Mouse (Mus musculus) MEL (cell line): ENCODE data around the gene Bdh1.

Experiments
- CTCF ChIP-seq, 3 experiments: IDR thresholded peaks in 2 of 3; conservative IDR thresholded peaks in 1 of 3; 2 replicates each; pipeline ENCODE4 v1.5.1; 2011 to 2012; ENCODE audit warnings: low read length in 3 of 3, low read depth in 2 of 3, mild to moderate bottlenecking in 2 of 3, improper control_type of control experiment in 1 of 3, inconsistent platforms in 1 of 3, mixed read lengths in 1 of 3, moderate library complexity in 1 of 3; ENCODE audit not compliant: control insufficient read depth in 1 of 3, insufficient read depth in 1 of 3, poor library complexity in 1 of 3, severe bottlenecking in 1 of 3
- GATA1 ChIP-seq: IDR thresholded peaks from 2 replicates; pipeline ENCODE4 v1.6.1; 2011; ENCODE audit warnings: low read depth, low read length, improper control_type of control experiment
- MXI1 ChIP-seq: IDR thresholded peaks from 2 replicates; pipeline ENCODE4 v1.6.1; 2011; ENCODE audit warnings: mild to moderate bottlenecking, low read depth, low read length, improper control_type of control experiment

GRCm38 (mm10) chr16:31493991-31494390 is 71.9 kb downstream of the Bdh1 start:
- TF ChIP-seq GATA1 (no peak), CTCF (IDR thresholded peaks at IDR 0.05 in 2 of 3, conservative IDR thresholded peaks at IDR 0.05 in 1 of 3; ENCODE audit: control insufficient read depth in 1 of 3, insufficient read depth in 1 of 3, low read depth in 2 of 3, low read length in 3 of 3, poor library complexity in 1 of 3, severe bottlenecking in 1 of 3) (no peak), MXI1 (no peak)
